Mouse (Mus musculus) common myeloid progenitor, adult 5-6 weeks (primary cell): Measurements from ENCODE around the gene Btbd9. TPM values are rescaled to one million over a fixed set of nuclear protein-coding genes. Genes with fewer than 3 reads are reported as not detected.
A peak's percentile ranks its signal among the peaks of the same experiment; 100 is the strongest.

ENCODE experiments used
- ATAC-seq: replicated peaks from 2 replicates; pipeline ENCODE4 v1.8.0; 2016; ENCODE audit warnings: low read depth, mild to moderate bottlenecking, moderate TSS enrichment, inconsistent platforms; ENCODE audit not compliant: poor library complexity, severe bottlenecking
- total RNA-seq: library from RNA; stranded (forward); fragments of 200-1000, 187-1606 nt; gene quantifications from 2 replicates; pipeline ENCODE4 v1.2.3, GENCODE M21; 2017

The Btbd9 gene
- total RNA-seq, 1 experiment from 2014 or later = 25.5 TPM

- no peak for ATAC-seq
Measured at GRCm38 (mm10) chr17:30421256-30421655, 155.0 kb downstream of the Btbd9 start.

GRCm38 (mm10) chr17:30419494-30419893, 156.8 kb downstream of the Btbd9 start:
- no peak for ATAC-seq

- ATAC-seq = peak; percentile 56; the same call in 1 of the 2 replicates
Measured at GRCm38 (mm10) chr17:30418510-30418909, 157.8 kb downstream of the Btbd9 start.

GRCm38 (mm10) chr17:30417106-30417505, 159.2 kb downstream of the Btbd9 start:
- ATAC-seq = no peak

- ATAC-seq = no peak
Measured at GRCm38 (mm10) chr17:30415693-30416092, 160.6 kb downstream of the Btbd9 start.

GRCm38 (mm10) chr17:30412991-30413390, 163.3 kb downstream of the Btbd9 start:
- ATAC-seq = no peak

- no peak for ATAC-seq
Measured at GRCm38 (mm10) chr17:30406002-30406401, 170.3 kb downstream of the Btbd9 start.

GRCm38 (mm10) chr17:30402871-30403270, 173.4 kb downstream of the Btbd9 start:
- ATAC-seq = no peak

GRCm38 (mm10) chr17:30395261-30395660, 181.0 kb downstream of the Btbd9 start:
- ATAC-seq = no peak

GRCm38 (mm10) chr17:30392031-30392430, 184.3 kb downstream of the Btbd9 start:
- no peak for ATAC-seq

- no peak for ATAC-seq
Measured at GRCm38 (mm10) chr17:30391220-30391619, 185.1 kb downstream of the Btbd9 start.

- ATAC-seq = 0 out of 2 replicates have a peak, but pooled peaks have one; percentile 47
Measured at GRCm38 (mm10) chr17:30389686-30390085, 186.6 kb downstream of the Btbd9 start.

GRCm38 (mm10) chr17:30388817-30389216, 187.5 kb downstream of the Btbd9 start:
- no peak for ATAC-seq

GRCm38 (mm10) chr17:30388391-30388790, 187.9 kb downstream of the Btbd9 start:
- no peak for ATAC-seq

- no peak for ATAC-seq
Measured at GRCm38 (mm10) chr17:30386241-30386640, 190.0 kb downstream of the Btbd9 start.

GRCm38 (mm10) chr17:30383649-30384048, 192.6 kb downstream of the Btbd9 start:
- ATAC-seq = no peak

- no peak for ATAC-seq
Measured at GRCm38 (mm10) chr17:30378221-30379010, 197.9 kb downstream of the Btbd9 start.

- no peak for ATAC-seq
Measured at GRCm38 (mm10) chr17:30377754-30378153, 198.5 kb downstream of the Btbd9 start.

- no peak for ATAC-seq
Measured at GRCm38 (mm10) chr17:30375107-30375506, 201.2 kb downstream of the Btbd9 start.

GRCm38 (mm10) chr17:30368559-30368958, 207.7 kb downstream of the Btbd9 start:
- ATAC-seq = no peak

- no peak for ATAC-seq
Measured at GRCm38 (mm10) chr17:30364701-30365100, 211.6 kb downstream of the Btbd9 start.

GRCm38 (mm10) chr17:30363365-30363764, 212.9 kb downstream of the Btbd9 start:
- ATAC-seq = no peak
